Mouse (Mus musculus) lung, adult 2 months (tissue): ENCODE data around the gene Plekhf1.

Source experiments
- CTCF ChIP-seq: fragments of 200-500 bp; IDR thresholded peaks from 2 replicates; pipeline ENCODE4 v1.5.1; 2011; ENCODE audit warnings: mild to moderate bottlenecking, low read length, control low read depth; ENCODE audit not compliant: insufficient read depth
- POLR2A ChIP-seq: fragments of 200-500 bp; IDR thresholded peaks from 2 replicates; pipeline ENCODE4 v1.6.1; 2011; ENCODE audit warnings: low read depth, mild to moderate bottlenecking, control low read depth, low read length, borderline replicate concordance; ENCODE audit errors: extremely low read depth

DNA sequence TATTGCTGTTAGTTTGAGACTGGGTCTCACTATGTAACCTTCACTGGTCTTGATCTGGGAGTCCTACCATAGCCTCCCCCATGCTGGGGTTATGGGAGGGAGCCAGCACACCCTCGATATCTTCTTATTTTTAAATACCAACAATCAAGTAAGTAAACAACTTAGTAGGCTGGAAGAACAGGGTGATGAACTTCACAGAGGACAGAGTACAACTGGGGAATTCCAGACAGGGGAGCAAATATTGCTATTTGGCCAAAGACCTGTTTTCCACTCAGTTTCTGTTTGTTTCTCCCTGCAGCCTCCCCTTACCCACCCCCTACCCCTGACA is 43.4 kb downstream of the Plekhf1 start:
- TF ChIP-seq CTCF: no peak
- TF ChIP-seq POLR2A: no peak
